Mouse (Mus musculus) G1E-ER4 (cell line): ENCODE measurements around the gene Gm49711. TPM values are rescaled to one million over a fixed set of nuclear protein-coding genes. Genes with fewer than 3 reads are reported as not detected.

Experiments used
- GATA1 ChIP-seq: IDR thresholded peaks from one replicate; pipeline ENCODE4 v1.8.0; 2012; ENCODE audit warnings: low read length, inconsistent platforms
- polyA plus RNA-seq: library from polyadenylated mRNA; stranded (reverse); fragments of >175 nt; gene quantifications from 2 replicates; pipeline ENCODE4 v1.2.3, GENCODE M21; 2012

Gm49711 gene
- polyA plus RNA-seq, 1 experiment: 7.4 TPM

- TF ChIP-seq GATA1: no peak
These were observed 45.6 kb downstream of the Gm49711 start for GRCm38 (mm10) chr16:92103572-92104331.

- TF ChIP-seq GATA1: no peak
These were observed 46.1 kb downstream of the Gm49711 start for GRCm38 (mm10) chr16:92104332-92104590.

GRCm38 (mm10) chr16:92104951-92105350 lies 46.8 kb downstream of the Gm49711 start:
- no peak for TF ChIP-seq GATA1

GRCm38 (mm10) chr16:92105631-92106030 lies 47.5 kb downstream of the Gm49711 start:
- no peak for TF ChIP-seq GATA1

- no peak for TF ChIP-seq GATA1
These were observed 49.2 kb downstream of the Gm49711 start for GRCm38 (mm10) chr16:92107346-92107745.

GRCm38 (mm10) chr16:92114706-92115241 lies 56.7 kb downstream of the Gm49711 start:
- TF ChIP-seq GATA1: no peak

- no peak for TF ChIP-seq GATA1
These were observed 57.7 kb downstream of the Gm49711 start for GRCm38 (mm10) chr16:92115611-92116421.

- no peak for TF ChIP-seq GATA1
These were observed 59.5 kb downstream of the Gm49711 start for GRCm38 (mm10) chr16:92117337-92118209.

GRCm38 (mm10) chr16:92119013-92119515 lies 60.9 kb downstream of the Gm49711 start:
- no peak for TF ChIP-seq GATA1

- no peak for TF ChIP-seq GATA1
These were observed 62.9 kb downstream of the Gm49711 start for GRCm38 (mm10) chr16:92120899-92121531.

GRCm38 (mm10) chr16:92127226-92127625 lies 69.1 kb downstream of the Gm49711 start:
- no peak for TF ChIP-seq GATA1

- TF ChIP-seq GATA1: no peak
These were observed 69.5 kb downstream of the Gm49711 start for GRCm38 (mm10) chr16:92127666-92128065.

GRCm38 (mm10) chr16:92129843-92130242 lies 71.7 kb downstream of the Gm49711 start:
- TF ChIP-seq GATA1: no peak

GRCm38 (mm10) chr16:92132511-92132910 lies 74.4 kb downstream of the Gm49711 start:
- TF ChIP-seq GATA1: no peak

GRCm38 (mm10) chr16:92134148-92134764 lies 76.1 kb downstream of the Gm49711 start:
- TF ChIP-seq GATA1: no peak

GRCm38 (mm10) chr16:92136275-92136674 lies 78.2 kb downstream of the Gm49711 start:
- no peak for TF ChIP-seq GATA1
